Mouse (Mus musculus) cerebellum, adult 2 months (tissue): ENCODE results near the gene Pald1.

Source experiments
- CTCF ChIP-seq: fragments of 200-500 bp; IDR thresholded peaks from 2 replicates; pipeline ENCODE4 v1.5.1; 2011; ENCODE audit warnings: low read depth, mild to moderate bottlenecking, control low read depth, low read length, moderate library complexity, borderline replicate concordance; ENCODE audit not compliant: insufficient read depth
- POLR2A ChIP-seq: fragments of 200-500 bp; IDR thresholded peaks from 2 replicates; pipeline ENCODE4 v1.6.1; 2011; ENCODE audit warnings: low read length, control low read depth, borderline replicate concordance; ENCODE audit not compliant: insufficient read depth

DNA sequence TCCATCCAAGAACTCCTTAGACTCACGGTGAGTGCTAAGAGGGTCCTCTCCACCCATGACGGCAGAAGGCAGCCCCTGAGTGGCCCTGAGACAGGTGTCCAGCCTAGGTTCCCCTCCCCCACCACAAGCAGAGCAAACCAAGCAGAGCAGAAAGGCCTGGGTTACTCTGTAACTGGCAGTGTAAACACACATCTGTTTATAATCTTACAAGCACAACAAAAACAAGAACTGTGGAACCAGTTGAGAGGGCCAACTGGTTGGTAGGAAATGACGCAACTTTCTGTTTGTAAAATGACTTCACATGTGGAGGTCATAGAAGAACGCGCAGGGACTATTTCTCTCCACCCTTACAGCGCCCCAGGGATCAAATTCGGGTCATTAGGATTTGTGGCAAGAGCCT is 70.6 kb downstream of the Pald1 start:
- TF ChIP-seq POLR2A (no peak), CTCF (no peak)
